ENCODE assay signal across 8 mouse cellular contexts in the genomic region with DNA sequence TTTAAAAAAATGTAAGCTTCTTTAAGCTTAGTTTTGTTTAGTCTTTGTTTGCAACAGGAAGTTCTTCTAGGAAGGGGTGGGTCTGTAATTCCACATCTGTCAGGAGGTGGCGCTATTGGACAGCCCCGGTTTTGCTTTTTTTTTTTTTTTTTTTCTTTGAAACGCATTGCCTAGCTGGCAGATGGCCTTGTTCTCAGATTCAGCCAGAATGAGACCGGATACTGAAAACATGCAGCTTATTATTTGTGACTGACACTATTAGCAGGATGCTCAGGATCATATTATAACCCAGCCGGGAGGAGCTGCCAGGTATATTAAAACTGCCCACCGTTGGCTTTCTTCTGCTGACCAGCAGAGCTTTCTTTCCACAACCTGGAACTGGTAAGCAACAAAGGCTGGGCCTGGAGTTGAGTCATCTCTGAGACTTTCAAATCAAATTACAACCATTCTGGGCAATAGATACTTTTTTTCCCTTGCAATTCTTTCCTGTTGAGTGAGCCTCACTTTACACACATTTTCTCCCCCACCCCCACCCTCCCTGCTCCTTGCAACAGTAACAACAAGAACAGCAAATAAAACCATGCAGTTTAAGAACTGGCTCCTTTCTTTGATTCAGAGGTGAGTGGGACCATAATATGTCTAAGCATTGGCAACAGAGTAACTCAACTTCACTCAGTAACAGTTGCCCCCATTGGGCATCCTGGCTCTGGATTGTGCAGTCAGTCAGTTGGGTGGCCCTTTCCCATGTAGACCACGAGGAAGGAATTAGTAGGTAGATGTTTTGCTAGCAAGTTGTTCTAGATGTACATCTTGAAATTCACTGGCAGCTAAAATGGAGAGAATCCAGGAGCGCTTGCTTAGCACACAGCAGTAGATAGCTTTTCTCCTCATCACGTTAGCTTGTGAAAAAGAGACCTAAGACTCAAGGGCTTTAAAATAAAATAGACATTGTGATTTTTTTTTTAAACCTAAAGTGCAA.
DNase-seq lines count a peak whose midpoint lies in the region; ATAC-seq lines count a peak whose summit lies in the region.

No protein-coding gene starts in this region.

- H3K4me2 ChIP-seq in intestine, embryonic 14.5 days (ENCODE audit: low read length), result no peak overlapping the region
- H3K4me2 ChIP-seq in midbrain, embryonic 13.5 days (replicated peaks), result no peak overlapping the region

- peaks cover 3% of the 10 kb centered on the region; the same call in 1 of the 2 replicates for H3K9me3 ChIP-seq in intestine, embryonic 14.5 days (ENCODE audit: control insufficient read depth, low read length)
- H3K9me3 ChIP-seq in midbrain, embryonic 13.5 days, result 0 out of 2 replicates have a peak, but pooled peaks cover 6% of the 10 kb centered on the region

- intact Hi-C loops in left cerebral cortex, postnatal 10 days (cut with DNase I), result loop anchor here (2.0 to 10.0 kb wide), 3 partner anchors 107 to 267 kb away; partner anchors contain the start of gene Mon2

- peak; percentile 29 to 50 for DNase-seq in monocyte, adult 2 months (ENCODE audit: low read depth in 1 of 2, low spot score in 2 of 2)
- peak; percentile 86 for DNase-seq in embryo, embryonic 10.5 days (ENCODE audit: low spot score)
- DNase-seq in gastrocnemius, postnatal 4 days (ENCODE audit: low spot score in 2 of 2), result peak; percentile 70 to 80
- DNase-seq in intestine, embryonic 14.5 days (ENCODE audit: low spot score), result peak; percentile 91
- DNase-seq in left cerebral cortex, postnatal 10 days (ENCODE audit: extremely low spot score in 1 of 2, low spot score in 2 of 2), result peak; percentile 73 to 80
- peak; percentile 43 to 62 for DNase-seq in spleen, postnatal 14 days (ENCODE audit: low spot score in 2 of 2)

- no peaks in the 10 kb centered on the region; the same call in 1 of the 2 replicates for H3K4me1 ChIP-seq in intestine, embryonic 14.5 days (replicated peaks; ENCODE audit: control insufficient read depth, insufficient read depth, low read length)
- peaks cover 21% of the 10 kb centered on the region for H3K4me1 ChIP-seq in midbrain, embryonic 13.5 days (replicated peaks)

- no peaks in the 10 kb centered on the region for H3K27me3 ChIP-seq in intestine, embryonic 14.5 days (replicated peaks; ENCODE audit: control insufficient read depth, insufficient read depth, low read length)
- H3K27me3 ChIP-seq in midbrain, embryonic 13.5 days, result peaks cover 4% of the 10 kb centered on the region; the same call in 1 of the 2 replicates

- H3K4me3 ChIP-seq in intestine, embryonic 14.5 days (ENCODE audit: low read depth, low read length), result no peak overlapping the region
- H3K4me3 ChIP-seq in midbrain, embryonic 13.5 days (replicated peaks), result no peak overlapping the region

- ATAC-seq in monocyte, adult 5-6 weeks (replicated peaks; ENCODE audit: insufficient number of reproducible peaks, low FRiP score, low TSS enrichment, poor library complexity, severe bottlenecking), result no peak
- ATAC-seq in intestine, embryonic 14.5 days (replicated peaks; ENCODE audit: low FRiP score, low TSS enrichment, low read depth), result no peak; the same call in 1 of the 2 replicates
- peak; percentile 47 for ATAC-seq in midbrain, embryonic 13.5 days

- H3K9ac ChIP-seq in intestine, embryonic 14.5 days (ENCODE audit: low read length), result no peak overlapping the region
- 0 out of 2 replicates have a peak overlapping the region, but pooled peaks have one; percentile 36 for H3K9ac ChIP-seq in midbrain, embryonic 13.5 days (replicated peaks)

- peak overlapping the region; percentile 71 for H3K27ac ChIP-seq in intestine, embryonic 14.5 days (ENCODE audit: low read depth)
- peak overlapping the region; percentile 78 for H3K27ac ChIP-seq in midbrain, embryonic 13.5 days

- WGBS in intestine, embryonic 14.5 days, result 31% methylated on average over 9 of the region's 9 CpGs
- 35% methylated on average over 9 of the region's 9 CpGs for WGBS in midbrain, embryonic 13.5 days

- no peaks in the 10 kb centered on the region for H3K36me3 ChIP-seq in intestine, embryonic 14.5 days (ENCODE audit: control insufficient read depth, insufficient read depth, low read length)
- peaks cover 6% of the 10 kb centered on the region; the same call in 1 of the 2 replicates for H3K36me3 ChIP-seq in midbrain, embryonic 13.5 days

Comparison
In these comparisons a context has a peak if more than half of its experiments do, and no peak if none do; other contexts are left out.
1. DNase-seq: peak in every context shown above with its lines; median percentile 91 in intestine, embryonic 14.5 days; 86 in embryo, embryonic 10.5 days; 76 in left cerebral cortex, postnatal 10 days; 75 in gastrocnemius, postnatal 4 days; 52 in spleen, postnatal 14 days; 40 in monocyte, adult 2 months.